Mouse (Mus musculus) CH12.LX (cell line): ENCODE measurements around the gene 4930438A08Rik. TPM values are rescaled to one million over a fixed set of nuclear protein-coding genes. Genes with fewer than 3 reads are reported as not detected.

Source experiments
- DNase-seq: peaks from one replicate; pipeline ENCODE4 v3.0.0-alpha.2; 2013; ENCODE audit errors: extremely low read depth
- H3K27ac ChIP-seq: 2 replicates; pipeline ENCODE4 v1.5.1; 2012; ENCODE audit warnings: low read depth, mild to moderate bottlenecking, control low read depth, moderate library complexity; ENCODE audit not compliant: insufficient read depth
- H3K27me3 ChIP-seq: replicated peaks from 2 replicates; pipeline ENCODE3; 2012; ENCODE audit warnings: inconsistent platforms
- H3K36me3 ChIP-seq, 2 experiments: replicated peaks in 1 of 2; 2 replicates each; pipeline versions ENCODE3 to v1.6.1; 2012; ENCODE audit warnings: inconsistent platforms in 1 of 2, low read length in 1 of 2, mild to moderate bottlenecking in 1 of 2, mixed read lengths in 1 of 2, moderate library complexity in 1 of 2; ENCODE audit not compliant: control insufficient read depth in 1 of 2, insufficient read depth in 1 of 2
- H3K4me1 ChIP-seq, 2 experiments: 2 replicates each; pipeline ENCODE4 v1.6.1; 2012; ENCODE audit warnings: inconsistent platforms in 1 of 2, moderate library complexity in 1 of 2; ENCODE audit not compliant: insufficient read depth in 2 of 2, control insufficient read depth in 1 of 2
- H3K4me2 ChIP-seq: 2 replicates; pipeline ENCODE4 v1.6.1; 2012; ENCODE audit warnings: low read depth, mild to moderate bottlenecking, control low read depth; ENCODE audit not compliant: poor library complexity, insufficient read depth, severe bottlenecking
- H3K4me3 ChIP-seq, 3 experiments: fragments of 150-350 bp in 1 of 3; sonication (generic) in 1 of 3; replicated peaks in 1 of 3; 2 replicates each; pipeline versions ENCODE3 to v1.5.1; 2011 to 2012; ENCODE audit warnings: low read depth in 2 of 3, low read length in 2 of 3, mild to moderate bottlenecking in 2 of 3, moderate library complexity in 2 of 3, control low read depth in 1 of 3, improper control_type of control experiment in 1 of 3, inconsistent platforms in 1 of 3, mixed read lengths in 1 of 3; ENCODE audit not compliant: poor library complexity in 1 of 3
- H3K79me2 ChIP-seq: replicated peaks from 2 replicates; pipeline ENCODE4 v1.6.1; 2012; ENCODE audit warnings: mild to moderate bottlenecking, moderate library complexity; ENCODE audit not compliant: control insufficient read depth, poor library complexity, insufficient read depth, severe bottlenecking; ENCODE audit errors: extremely low read depth
- H3K9ac ChIP-seq: 2 replicates; pipeline ENCODE4 v1.6.1; 2012; ENCODE audit warnings: low read depth, mild to moderate bottlenecking, control low read depth, moderate library complexity; ENCODE audit not compliant: insufficient read depth
- H3K9me3 ChIP-seq: replicated peaks from 2 replicates; pipeline ENCODE3; 2012; ENCODE audit warnings: low read length, inconsistent platforms, mixed read lengths
- BHLHE40 ChIP-seq: IDR thresholded peaks from 2 replicates; pipeline ENCODE4 v1.6.1; 2011; ENCODE audit warnings: mild to moderate bottlenecking, low read depth, low read length, improper control_type of control experiment
- CHD1 ChIP-seq: IDR thresholded peaks from 2 replicates; pipeline ENCODE4 v1.6.1; 2012; ENCODE audit warnings: low read depth, low read length, improper control_type of control experiment, inconsistent platforms
- CHD2 ChIP-seq: IDR thresholded peaks from 2 replicates; pipeline ENCODE4 v1.6.1; 2011; ENCODE audit warnings: low read length, improper control_type of control experiment
- CTCF ChIP-seq, 2 experiments: IDR thresholded peaks in 1 of 2; conservative IDR thresholded peaks in 1 of 2; 2 replicates each; pipeline ENCODE4 v1.5.1; 2011 to 2012; ENCODE audit warnings: low read depth in 2 of 2, low read length in 2 of 2, improper control_type of control experiment in 1 of 2, inconsistent platforms in 1 of 2, mild to moderate bottlenecking in 1 of 2, moderate library complexity in 1 of 2
- EP300 ChIP-seq: IDR thresholded peaks from 2 replicates; pipeline ENCODE4 v1.6.1; 2011; ENCODE audit warnings: low read length, improper control_type of control experiment
- HCFC1 ChIP-seq: IDR thresholded peaks from 2 replicates; pipeline ENCODE4 v1.6.1; 2012; ENCODE audit warnings: low read depth, mild to moderate bottlenecking, inconsistent platforms, low read length, improper control_type of control experiment
- JUND ChIP-seq: conservative IDR thresholded peaks from 2 replicates; pipeline ENCODE4 v1.6.1; 2011; ENCODE audit warnings: low read depth, low read length, improper control_type of control experiment
- MAFK ChIP-seq: IDR thresholded peaks from 2 replicates; pipeline ENCODE4 v1.6.1; 2011; ENCODE audit warnings: low read length, improper control_type of control experiment; ENCODE audit not compliant: insufficient replicate concordance
- MXI1 ChIP-seq: IDR thresholded peaks from 2 replicates; pipeline ENCODE4 v1.6.1; 2011; ENCODE audit warnings: mild to moderate bottlenecking, low read depth, low read length, improper control_type of control experiment
- POLR2A ChIP-seq: IDR thresholded peaks from 2 replicates; pipeline ENCODE4 v1.6.1; 2011; ENCODE audit warnings: low read depth, mild to moderate bottlenecking, improper control_type of control experiment, low read length
- RAD21 ChIP-seq: IDR thresholded peaks from 2 replicates; pipeline ENCODE4 v1.6.1; 2011; ENCODE audit warnings: low read depth, mild to moderate bottlenecking, low read length, improper control_type of control experiment, moderate library complexity
- UBTF ChIP-seq: IDR thresholded peaks from 2 replicates; pipeline ENCODE4 v1.6.1; 2012; ENCODE audit warnings: low read depth, mild to moderate bottlenecking, inconsistent platforms, low read length, improper control_type of control experiment, moderate library complexity
- USF1 ChIP-seq: IDR thresholded peaks from 2 replicates; pipeline ENCODE4 v1.6.1; 2014; ENCODE audit warnings: low read depth, mild to moderate bottlenecking, inconsistent platforms, low read length, improper control_type of control experiment
- USF2 ChIP-seq: conservative IDR thresholded peaks from 2 replicates; pipeline ENCODE4 v1.6.1; 2011; ENCODE audit warnings: low read depth, low read length, improper control_type of control experiment
- ZKSCAN1 ChIP-seq: IDR thresholded peaks from 2 replicates; pipeline ENCODE4 v1.6.1; 2012; ENCODE audit warnings: low read depth, inconsistent platforms, low read length, improper control_type of control experiment, borderline replicate concordance
- ZMIZ1 ChIP-seq: IDR thresholded peaks from 2 replicates; pipeline ENCODE4 v1.6.1; 2012; ENCODE audit warnings: low read depth, mild to moderate bottlenecking, inconsistent platforms, low read length, improper control_type of control experiment
- dilution Hi-C: fragments of 300-500 bp; cut with MboI; formaldehyde crosslinking; loops from 2 replicates; pipeline ENCODE4 v1.14.3; 2020; ENCODE audit warnings: low sequenced_read_pairs; ENCODE audit not compliant: extremely low pct_unique_long_range_greater_than_20kb, extremely low pct_ligation_motif_present
- in situ Hi-C: fragments of 300-500 bp; cut with MboI; formaldehyde crosslinking; loops from 3 replicates; pipeline ENCODE4 v1.14.3; 2019; ENCODE audit warnings: low sequenced_read_pairs, low pct_ligation_motif_present, low pct_unique_long_range_greater_than_20kb, mixed read lengths
- polyA plus RNA-seq: library from polyadenylated mRNA; unstranded; fragments of >175 nt; gene quantifications from 2 replicates; pipeline ENCODE4 v1.2.1, GENCODE M21; 2012; ENCODE audit warnings: low read depth; ENCODE audit not compliant: insufficient read length
- total RNA-seq, 2 experiments: library from RNA; depleted of rRNA; stranded (reverse); fragments of 300-350 nt in 1 of 2; fragments of >200 nt in 1 of 2; gene quantifications; 2 replicates each; pipeline ENCODE4 v1.2.3; 2012 to 2014

4930438A08Rik gene
- total and polyA plus RNA-seq, 3 experiments = not detected

GRCm38 (mm10) chr11:58249203-58249981 lies 25.2 kb upstream of the 4930438A08Rik start (continued):
- no peak for TF ChIP-seq MXI1
- no peak for TF ChIP-seq JUND
- no peak for TF ChIP-seq POLR2A
- TF ChIP-seq MAFK = no peak

DNA sequence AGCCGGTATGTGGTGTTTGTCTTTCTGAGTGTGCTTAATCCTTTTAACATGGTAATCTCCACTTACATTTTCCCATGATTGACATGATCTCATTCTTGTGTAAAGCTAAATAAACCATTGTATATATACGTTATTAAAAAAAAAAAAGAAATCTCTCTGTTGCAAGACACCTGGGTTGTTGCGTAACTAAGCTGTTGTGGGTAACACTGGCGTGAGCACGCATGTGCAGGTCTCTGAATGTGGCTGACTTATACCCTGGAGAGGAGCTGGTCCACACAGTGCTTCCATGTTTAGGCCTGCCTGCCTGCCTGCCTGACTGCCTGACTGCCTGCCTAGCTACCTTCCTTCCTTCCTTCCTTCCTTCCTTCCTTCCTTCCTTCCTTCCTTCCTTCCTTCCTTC lies 24.0 kb upstream of the 4930438A08Rik start:
- H3K27ac ChIP-seq = no peak overlapping the region
- in situ Hi-C loops (no loop called here), dilution Hi-C loops (no loop called here)
- peaks cover 69% of the 10 kb centered on the region for H3K27me3 ChIP-seq
- no peak overlapping the region for H3K4me3 ChIP-seq
- no peaks in the 10 kb centered on the region for H3K79me2 ChIP-seq
- H3K9ac ChIP-seq = no peak overlapping the region
- no peak overlapping the region for H3K4me2 ChIP-seq
- no peak for TF ChIP-seq CTCF (conservative IDR thresholded peaks at IDR 0.05 in 1 of 2, IDR thresholded peaks at IDR 0.05 in 1 of 2; ENCODE audit: low read depth in 2 of 2, low read length in 2 of 2)
- no peaks in the 10 kb centered on the region for H3K4me1 ChIP-seq
- no peaks in the 10 kb centered on the region for H3K36me3 ChIP-seq
- H3K9me3 ChIP-seq = peaks cover 21% of the 10 kb centered on the region
- DNase-seq = no peak

DNA sequence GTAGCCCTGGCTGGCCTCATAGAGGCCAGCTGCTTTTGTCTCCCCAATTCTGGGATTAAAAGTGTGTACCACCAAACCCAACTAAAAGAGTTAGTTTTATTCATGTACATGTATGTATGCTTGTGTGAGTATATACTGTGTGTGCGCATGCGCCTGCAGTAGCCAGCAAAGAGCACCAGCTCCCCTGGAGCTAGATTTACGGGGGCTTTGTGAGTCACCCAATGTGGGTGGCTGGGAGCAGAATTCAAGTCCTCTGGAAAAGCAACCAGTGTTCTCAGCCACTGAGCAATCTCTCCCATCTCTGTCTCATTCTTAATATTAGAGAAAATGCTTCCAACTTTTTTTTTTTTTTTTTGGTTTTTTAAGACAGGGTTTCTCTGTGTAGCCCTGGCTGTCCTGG lies 20.2 kb upstream of the 4930438A08Rik start:
- Histone ChIP-seq H3K4me3 (no peak overlapping the region), H3K27me3 (peaks cover 63% of the 10 kb centered on the region), H3K36me3 (no peaks in the 10 kb centered on the region), H3K79me2 (no peaks in the 10 kb centered on the region), H3K9me3 (peaks cover 3% of the 10 kb centered on the region), H3K4me2 (no peak overlapping the region), H3K4me1 (no peaks in the 10 kb centered on the region), H3K27ac (no peak overlapping the region), H3K9ac (no peak overlapping the region)
- DNase-seq = no peak
- TF ChIP-seq HCFC1 (no peak), RAD21 (no peak), UBTF (no peak), CTCF (conservative IDR thresholded peaks at IDR 0.05 in 1 of 2, IDR thresholded peaks at IDR 0.05 in 1 of 2; ENCODE audit: low read depth in 2 of 2, low read length in 2 of 2) (no peak), ZKSCAN1 (no peak), USF2 (no peak), USF1 (no peak), MXI1 (no peak), MAFK (no peak), BHLHE40 (no peak), POLR2A (no peak), EP300 (no peak), CHD2 (no peak), ZMIZ1 (no peak), CHD1 (no peak)
- dilution Hi-C loops = no loop called here
- in situ Hi-C loops = no loop called here
